Mouse (Mus musculus): ENCODE data around the gene Kcnj12.

- TF ChIP-seq CTCF (IDR thresholded peaks at IDR 0.05; ENCODE audit: extremely low read depth, insufficient read depth, low read length) (peak; percentile 26; the same call in 1 of the 2 replicates), POLR2A (IDR thresholded peaks at IDR 0.05; ENCODE audit: extremely low read depth, insufficient read depth, low read length) (no peak)
Measured at GRCm38 (mm10) chr11:61043055-61043992, 21.0 kb downstream of the Kcnj12 start.

Data from cortical plate, adult 2 months (tissue).